Mouse (Mus musculus): Measurements from ENCODE around the gene Adap1. TPM values are rescaled to one million over a fixed set of nuclear protein-coding genes. Genes with fewer than 3 reads are reported as not detected.

Gene Adap1
- polyA plus RNA-seq, 1 experiment from 2014 or later: 0.63 TPM

DNA sequence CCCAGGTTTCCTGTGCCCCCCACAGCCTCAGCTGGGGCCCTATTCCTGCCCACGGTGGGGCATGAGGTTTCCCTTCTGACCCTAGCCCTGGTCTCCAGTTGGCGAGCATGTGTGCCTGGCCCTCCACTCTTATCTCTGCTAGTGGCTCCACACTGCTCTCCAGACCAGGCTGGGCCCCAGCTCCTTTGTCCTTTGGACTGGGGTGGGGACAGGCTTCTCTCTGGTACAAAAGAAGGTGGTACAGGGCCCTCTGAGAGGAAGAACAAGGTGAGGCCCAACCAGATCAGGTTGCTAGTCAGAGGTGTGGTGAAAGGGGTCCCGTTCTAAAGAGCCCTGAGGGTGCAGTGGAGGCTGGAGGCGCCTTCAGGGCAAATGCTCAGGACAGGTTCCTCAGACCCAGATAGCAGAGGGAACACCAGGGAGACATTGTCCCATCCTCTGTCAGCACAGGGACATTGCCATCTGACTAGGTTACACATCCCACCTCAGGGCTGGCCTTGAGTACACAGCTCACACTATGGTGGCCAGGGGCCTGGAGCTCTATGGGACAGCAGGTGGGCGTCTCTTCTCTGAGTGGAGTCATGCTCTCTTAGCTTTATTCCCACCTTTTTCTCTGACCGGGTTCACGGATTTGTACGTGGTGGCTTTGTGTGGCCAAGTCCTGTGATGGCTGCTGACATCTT lies 7.3 kb upstream of the Adap1 start:
- Histone ChIP-seq H3K9me3 (no peaks in the 10 kb centered on the region), H3K4me2 (no peak overlapping the region), H3K27me3 (no peaks in the 10 kb centered on the region), H3K36me3 (peaks cover 31% of the 10 kb centered on the region), H3K27ac (0 out of 2 replicates have a peak overlapping the region, but pooled peaks have one; percentile 1), H3K4me3 (no peak overlapping the region), H3K4me1 (0 out of 2 replicates have a peak, but pooled peaks cover 6% of the 10 kb centered on the region), H3K9ac (no peak overlapping the region)
- no peak for ATAC-seq (ENCODE audit: insufficient number of reproducible peaks, insufficient read depth, low FRiP score, low TSS enrichment, low read depth)
- WGBS: 82% methylated on average over 8 of the region's 8 CpGs

DNA sequence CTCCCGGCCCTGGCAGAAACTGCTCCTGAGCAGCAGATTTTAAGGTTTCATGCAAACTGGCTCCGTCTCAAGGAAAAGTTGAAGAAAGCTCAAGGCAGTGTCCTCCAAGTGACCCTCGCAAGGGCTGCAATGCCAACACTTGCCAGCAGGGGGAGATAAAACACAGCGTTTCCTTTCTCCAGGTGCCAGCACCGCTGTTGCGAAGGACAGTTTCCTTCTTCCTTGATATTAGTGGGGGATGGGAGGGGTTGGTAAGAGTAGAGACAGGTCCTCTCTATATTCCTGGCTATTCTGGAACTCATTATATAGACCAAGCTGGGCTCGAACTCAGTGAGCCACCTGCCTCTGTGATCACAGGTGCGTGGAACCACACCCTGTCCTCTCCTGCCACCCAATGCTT lies 6.3 kb upstream of the Adap1 start:
- H3K9ac ChIP-seq: no peak overlapping the region
- H3K4me2 ChIP-seq: no peak overlapping the region
- 0 out of 2 replicates have a peak, but pooled peaks cover 6% of the 10 kb centered on the region for H3K4me1 ChIP-seq
- ATAC-seq (ENCODE audit: insufficient number of reproducible peaks, insufficient read depth, low FRiP score, low TSS enrichment, low read depth): no peak
- no peak overlapping the region for H3K27ac ChIP-seq
- H3K4me3 ChIP-seq: no peak overlapping the region
- peaks cover 21% of the 10 kb centered on the region for H3K36me3 ChIP-seq
- WGBS: 19% methylated on average over 8 of the region's 8 CpGs
- peaks cover 6% of the 10 kb centered on the region for H3K27me3 ChIP-seq
- no peaks in the 10 kb centered on the region for H3K9me3 ChIP-seq

DNA sequence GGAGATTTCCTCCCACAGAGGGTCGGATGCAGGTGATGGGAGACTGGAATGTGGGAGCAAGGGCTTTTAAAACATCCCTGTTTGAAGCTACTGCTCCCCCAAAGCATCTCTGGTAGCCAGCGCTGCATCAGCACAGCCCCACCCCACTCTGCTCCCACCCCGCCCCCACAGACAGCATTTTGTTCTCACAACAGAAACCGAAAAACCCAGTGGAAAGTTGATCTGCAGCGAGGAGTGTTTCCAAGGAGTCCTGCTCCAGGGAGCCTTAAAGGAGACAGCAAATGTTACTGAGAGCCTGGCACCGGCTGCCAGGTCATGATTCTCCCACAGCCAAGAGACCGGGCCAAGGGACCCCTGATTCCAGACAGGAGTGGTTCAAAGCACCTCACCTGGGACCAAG lies 5.3 kb upstream of the Adap1 start:
- Histone ChIP-seq H3K4me1 (0 out of 2 replicates have a peak, but pooled peaks cover 6% of the 10 kb centered on the region), H3K36me3 (peaks cover 11% of the 10 kb centered on the region), H3K4me3 (no peak overlapping the region), H3K27me3 (peaks cover 16% of the 10 kb centered on the region), H3K27ac (no peak overlapping the region), H3K4me2 (no peak overlapping the region), H3K9me3 (no peaks in the 10 kb centered on the region), H3K9ac (no peak overlapping the region)
- 58% methylated on average over 7 of the region's 7 CpGs for WGBS
- ATAC-seq (ENCODE audit: insufficient number of reproducible peaks, insufficient read depth, low FRiP score, low TSS enrichment, low read depth): no peak

DNA sequence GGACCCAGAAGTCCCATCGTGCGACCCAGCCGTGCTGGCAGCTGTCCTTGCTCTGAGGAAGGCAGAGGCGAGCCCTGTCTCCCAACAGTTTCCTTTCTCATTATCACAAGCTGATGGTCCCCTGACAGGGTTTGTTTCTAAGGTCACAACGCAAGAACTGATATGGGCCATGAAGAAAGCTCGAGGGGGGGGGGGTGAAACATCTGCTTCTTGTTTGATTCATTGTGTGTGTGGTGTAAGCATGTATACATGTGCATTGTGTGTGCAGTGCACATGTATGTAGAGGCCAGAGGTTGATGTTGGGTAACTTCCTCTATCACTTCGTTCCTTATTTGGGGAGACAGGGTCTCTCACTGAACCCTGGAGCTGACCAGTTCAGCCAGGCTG lies 2.2 kb upstream of the Adap1 start:
- H3K27ac ChIP-seq: no peak overlapping the region
- H3K9me3 ChIP-seq: no peaks in the 10 kb centered on the region
- H3K4me3 ChIP-seq: no peak overlapping the region
- H3K9ac ChIP-seq: no peak overlapping the region
- H3K4me1 ChIP-seq: peaks cover 10% of the 10 kb centered on the region; the same call in 1 of the 2 replicates
- 69% methylated on average over 7 of the region's 7 CpGs for WGBS
- H3K27me3 ChIP-seq: peaks cover 47% of the 10 kb centered on the region
- no peak overlapping the region for H3K4me2 ChIP-seq
- ATAC-seq (ENCODE audit: insufficient number of reproducible peaks, insufficient read depth, low FRiP score, low TSS enrichment, low read depth): no peak
- no peaks in the 10 kb centered on the region for H3K36me3 ChIP-seq

DNA sequence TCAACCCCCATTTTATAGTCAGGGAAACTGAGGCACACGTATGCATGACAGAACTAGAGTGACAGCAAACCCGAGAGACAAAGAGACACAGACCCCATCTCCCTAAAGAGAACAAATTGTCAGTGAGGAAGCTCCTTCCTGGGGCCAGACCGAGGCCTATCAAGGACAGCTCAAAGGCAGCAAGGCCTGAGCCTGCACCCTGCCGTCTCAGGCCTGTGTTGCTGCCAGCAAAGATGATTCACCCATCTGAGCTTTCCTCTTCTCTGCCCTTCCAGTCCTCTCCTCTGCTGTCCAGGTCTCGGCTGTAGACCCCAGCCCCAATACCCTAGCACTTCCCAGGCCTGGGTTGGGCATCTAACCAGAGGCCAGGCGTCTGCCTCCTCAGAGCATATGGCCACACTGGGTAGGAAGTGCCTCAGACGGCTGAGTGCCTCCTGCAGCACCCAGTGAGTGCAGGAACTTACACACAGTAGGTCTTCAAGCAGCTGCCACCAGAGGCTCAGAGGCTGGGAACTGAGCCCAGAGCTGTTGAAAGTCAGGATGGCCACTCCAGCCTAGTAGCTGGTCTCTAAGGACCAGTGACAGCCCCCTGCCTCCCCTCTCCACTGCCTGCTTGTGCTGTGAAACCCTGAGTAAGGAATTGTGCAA lies 1.7 kb upstream of the Adap1 start:
- Histone ChIP-seq H3K27me3 (peaks cover 52% of the 10 kb centered on the region), H3K9ac (0 out of 2 replicates have a peak overlapping the region, but pooled peaks have one; percentile 21), H3K4me2 (no peak overlapping the region), H3K36me3 (no peaks in the 10 kb centered on the region), H3K4me1 (peaks cover 10% of the 10 kb centered on the region; the same call in 1 of the 2 replicates), H3K4me3 (no peak overlapping the region), H3K9me3 (no peaks in the 10 kb centered on the region), H3K27ac (no peak overlapping the region)
- WGBS: 70% methylated on average over 7 of the region's 7 CpGs
- ATAC-seq (ENCODE audit: insufficient number of reproducible peaks, insufficient read depth, low FRiP score, low TSS enrichment, low read depth): no peak

DNA sequence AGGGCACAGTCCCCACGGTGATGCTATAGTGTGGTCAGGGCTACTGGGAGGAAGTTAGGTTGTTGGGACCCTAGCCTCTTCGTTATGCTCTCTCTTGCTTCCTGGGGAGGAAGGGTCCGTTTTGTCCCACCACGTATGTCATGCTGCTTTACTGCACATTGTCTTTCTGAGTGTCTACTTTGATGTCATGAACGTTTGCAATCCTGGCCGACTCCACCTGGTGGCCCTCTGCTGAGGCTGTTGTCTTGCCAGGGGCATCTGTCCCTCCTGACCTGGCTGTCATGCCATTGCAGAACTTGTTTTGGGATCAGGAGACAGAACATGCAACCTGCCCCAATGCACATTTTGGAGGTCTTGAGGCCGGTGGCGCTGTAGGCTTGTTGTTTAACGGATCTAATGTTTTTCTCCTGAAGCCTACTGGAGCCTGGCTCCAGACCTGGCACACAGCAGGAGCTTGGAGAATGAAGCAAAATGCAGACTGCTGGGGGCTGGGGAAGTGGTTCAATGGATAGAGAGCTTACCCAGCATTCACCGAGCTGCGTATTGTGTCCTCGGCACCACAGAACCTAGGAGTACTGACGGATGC lies 782 bp upstream of the Adap1 start:
- no peak overlapping the region for H3K9ac ChIP-seq
- H3K27ac ChIP-seq: no peak overlapping the region
- H3K36me3 ChIP-seq: no peaks in the 10 kb centered on the region
- no peak overlapping the region for H3K4me3 ChIP-seq
- WGBS: 68% methylated on average over 13 of the region's 13 CpGs
- no peak overlapping the region for H3K4me2 ChIP-seq
- peaks cover 52% of the 10 kb centered on the region for H3K27me3 ChIP-seq
- ATAC-seq (ENCODE audit: insufficient number of reproducible peaks, insufficient read depth, low FRiP score, low TSS enrichment, low read depth): no peak
- H3K4me1 ChIP-seq: peaks cover 10% of the 10 kb centered on the region; the same call in 1 of the 2 replicates
- H3K9me3 ChIP-seq: no peaks in the 10 kb centered on the region

DNA sequence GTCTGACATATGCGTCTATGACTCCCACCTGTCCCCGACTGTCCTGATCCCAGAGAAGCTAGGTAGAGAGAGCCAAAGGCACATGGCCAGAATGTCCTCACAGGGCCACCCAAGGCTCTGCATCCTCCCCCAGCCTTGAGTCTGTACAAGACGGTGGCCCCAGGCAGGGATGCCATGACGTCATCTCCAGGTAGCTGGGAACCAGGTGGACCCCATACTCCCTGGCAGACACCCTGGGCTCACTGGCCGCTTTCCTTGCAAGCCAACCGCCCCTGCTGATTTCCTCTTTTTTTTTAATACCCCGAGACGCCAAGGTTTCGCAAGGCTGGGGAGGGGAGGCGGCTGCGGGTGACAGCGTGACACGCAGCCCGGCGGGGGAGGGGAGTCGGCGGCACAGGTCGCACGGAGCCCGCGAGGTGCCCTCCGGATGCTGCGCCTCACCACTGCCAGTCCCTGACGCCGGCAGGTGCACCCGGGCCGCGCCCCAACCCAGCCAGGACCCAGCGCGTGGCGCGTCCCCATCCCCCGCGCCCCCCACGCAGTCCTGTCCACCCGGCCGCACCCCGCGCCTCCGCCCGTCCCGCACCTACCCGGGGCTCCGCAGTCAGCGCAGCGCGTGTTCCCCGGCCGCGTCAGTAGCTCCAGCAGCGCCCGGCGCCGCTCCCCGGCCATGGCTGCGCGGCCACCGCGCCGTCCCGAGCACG lies 579 bp downstream of the Adap1 start:
- WGBS: 2% methylated on average over 45 of the region's 62 CpGs
- H3K4me1 ChIP-seq: peaks cover 7% of the 10 kb centered on the region; the same call in 1 of the 2 replicates
- H3K4me2 ChIP-seq: peak overlapping the region; percentile 99
- no peaks in the 10 kb centered on the region for H3K9me3 ChIP-seq
- peak overlapping the region; percentile 71 for H3K9ac ChIP-seq
- H3K4me3 ChIP-seq: peak overlapping the region; percentile 67
- no peaks in the 10 kb centered on the region for H3K36me3 ChIP-seq
- no peak for ATAC-seq (ENCODE audit: insufficient number of reproducible peaks, insufficient read depth, low FRiP score, low TSS enrichment, low read depth)
- no peak overlapping the region for H3K27ac ChIP-seq
- peaks cover 52% of the 10 kb centered on the region for H3K27me3 ChIP-seq

DNA sequence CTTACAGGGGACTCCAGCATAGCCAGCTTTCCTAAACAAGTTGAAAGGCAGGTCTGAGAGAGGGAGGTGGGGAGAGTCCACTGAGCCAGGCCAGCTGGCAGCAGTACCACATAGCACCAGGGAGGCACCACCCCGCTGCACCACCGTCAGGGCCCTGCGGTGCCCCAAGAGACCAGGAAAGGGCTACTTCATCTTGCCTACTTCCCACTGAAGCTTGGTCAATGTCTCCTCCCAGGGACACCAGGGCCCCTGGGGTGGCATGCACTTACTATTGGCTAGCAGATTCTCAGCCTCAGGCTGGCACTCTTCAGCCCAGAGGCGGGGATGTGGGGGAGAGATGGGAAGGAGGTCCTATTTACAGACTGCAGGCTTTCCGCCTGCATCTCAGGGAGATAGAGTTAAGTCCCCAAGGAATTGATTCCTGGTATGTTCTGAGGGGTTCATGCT lies 1.4 kb downstream of the Adap1 start:
- H3K9me3 ChIP-seq: no peaks in the 10 kb centered on the region
- peaks cover 52% of the 10 kb centered on the region for H3K27me3 ChIP-seq
- WGBS: 63% methylated on average over 5 of the region's 5 CpGs
- no peak for ATAC-seq (ENCODE audit: insufficient number of reproducible peaks, insufficient read depth, low FRiP score, low TSS enrichment, low read depth)
- no peak overlapping the region for H3K27ac ChIP-seq
- no peaks in the 10 kb centered on the region for H3K36me3 ChIP-seq
- H3K4me2 ChIP-seq: no peak overlapping the region
- H3K9ac ChIP-seq: no peak overlapping the region
- H3K4me3 ChIP-seq: no peak overlapping the region
- H3K4me1 ChIP-seq: peaks cover 7% of the 10 kb centered on the region; the same call in 1 of the 2 replicates

DNA sequence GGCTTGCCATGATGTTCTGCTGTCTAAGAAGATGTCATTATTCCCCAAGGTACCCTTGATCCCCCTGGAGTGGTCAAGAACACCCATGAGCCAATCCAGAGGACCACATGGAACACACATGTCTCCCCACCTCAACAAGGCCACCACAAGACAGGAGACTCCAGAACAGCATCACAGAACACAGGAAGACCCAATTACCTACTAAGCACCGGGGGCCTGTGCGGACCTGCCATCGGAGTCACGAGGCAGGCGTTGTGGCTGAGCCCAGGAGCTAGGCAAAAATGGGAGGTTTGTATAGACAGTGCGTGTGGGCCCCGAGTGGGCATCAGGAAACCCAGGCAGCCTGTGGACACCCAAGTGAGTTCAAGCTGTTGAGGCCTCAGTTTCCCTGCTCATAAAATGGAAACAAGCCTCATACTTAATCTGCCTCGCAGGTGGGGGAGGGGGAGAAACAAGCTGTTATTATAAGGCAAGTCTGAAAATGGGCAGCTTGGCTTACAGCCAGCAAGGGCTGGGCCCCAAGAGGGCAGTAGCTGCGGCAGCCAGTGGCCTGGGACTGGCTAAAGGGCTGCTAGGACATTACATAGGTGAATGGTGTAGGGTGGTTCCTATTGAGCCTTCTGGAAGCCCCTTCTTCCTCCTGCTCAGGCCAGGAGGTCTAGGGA lies 2.0 kb downstream of the Adap1 start:
- WGBS: 71% methylated on average over 9 of the region's 9 CpGs
- H3K4me2 ChIP-seq: no peak overlapping the region
- no peak overlapping the region for H3K9ac ChIP-seq
- no peaks in the 10 kb centered on the region for H3K36me3 ChIP-seq
- H3K4me1 ChIP-seq: peaks cover 7% of the 10 kb centered on the region; the same call in 1 of the 2 replicates
- ATAC-seq (ENCODE audit: insufficient number of reproducible peaks, insufficient read depth, low FRiP score, low TSS enrichment, low read depth): no peak
- no peak overlapping the region for H3K4me3 ChIP-seq
- H3K9me3 ChIP-seq: no peaks in the 10 kb centered on the region
- H3K27ac ChIP-seq: no peak overlapping the region
- H3K27me3 ChIP-seq: peaks cover 52% of the 10 kb centered on the region

DNA sequence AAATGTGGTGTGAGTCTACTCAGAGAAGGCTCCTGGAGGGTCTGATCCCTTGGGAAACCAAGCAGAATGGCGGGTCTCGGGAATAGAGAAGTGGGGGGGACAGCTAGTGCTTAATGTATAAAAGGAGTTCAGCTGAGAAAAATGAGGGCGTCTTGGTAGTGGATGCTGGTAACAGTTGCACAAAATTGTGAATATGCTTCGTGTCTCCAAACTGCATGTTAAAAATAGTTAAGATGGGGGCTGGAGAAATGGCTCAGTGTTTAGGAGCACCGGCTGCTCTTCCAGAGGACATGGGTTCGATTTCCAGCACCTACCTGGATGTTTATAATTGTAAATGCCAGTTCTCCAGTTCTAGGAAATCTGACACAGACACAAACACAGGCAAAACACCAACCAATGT lies 4.1 kb downstream of the Adap1 start:
- Histone ChIP-seq H3K4me1 (peaks cover 7% of the 10 kb centered on the region; the same call in 1 of the 2 replicates), H3K4me3 (no peak overlapping the region), H3K36me3 (no peaks in the 10 kb centered on the region), H3K27ac (no peak overlapping the region), H3K9me3 (no peaks in the 10 kb centered on the region), H3K4me2 (no peak overlapping the region), H3K27me3 (peaks cover 42% of the 10 kb centered on the region), H3K9ac (no peak overlapping the region)
- no peak for ATAC-seq (ENCODE audit: insufficient number of reproducible peaks, insufficient read depth, low FRiP score, low TSS enrichment, low read depth)
- WGBS: 76% methylated on average over 6 of the region's 6 CpGs

DNA sequence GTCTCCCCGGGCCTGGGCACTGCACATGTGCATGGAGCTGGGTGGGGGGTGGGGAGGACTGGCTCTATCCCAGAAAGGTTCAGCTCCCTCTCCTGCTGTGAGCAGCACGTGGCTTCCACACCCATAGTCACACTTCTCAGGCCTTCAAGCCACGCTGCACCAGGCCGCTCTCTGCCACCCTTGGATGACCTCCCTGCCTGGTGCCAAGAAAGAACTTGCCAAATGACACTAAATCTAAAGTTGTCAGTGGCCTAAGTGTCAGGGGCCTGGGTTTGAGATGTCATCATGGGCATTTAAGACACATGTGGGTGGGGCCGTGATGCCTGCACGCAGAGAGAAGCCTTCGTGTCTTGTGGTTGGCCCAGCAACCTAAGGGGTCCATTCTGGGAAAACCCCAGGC lies 5.0 kb downstream of the Adap1 start:
- Histone ChIP-seq H3K9me3 (no peaks in the 10 kb centered on the region), H3K36me3 (no peaks in the 10 kb centered on the region), H3K9ac (no peak overlapping the region), H3K4me1 (peaks cover 7% of the 10 kb centered on the region; the same call in 1 of the 2 replicates), H3K27me3 (peaks cover 32% of the 10 kb centered on the region), H3K27ac (no peak overlapping the region), H3K4me3 (no peak overlapping the region), H3K4me2 (no peak overlapping the region)
- 79% methylated on average over 7 of the region's 7 CpGs for WGBS
- ATAC-seq (ENCODE audit: insufficient number of reproducible peaks, insufficient read depth, low FRiP score, low TSS enrichment, low read depth): no peak

Data from embryonic facial prominence, embryonic 13.5 days (tissue).